Mouse (Mus musculus): Measurements from ENCODE around the gene Dync1i2. TPM values are rescaled to one million over a fixed set of nuclear protein-coding genes. Genes with fewer than 3 reads are reported as not detected.

Gene Dync1i2
- total RNA-seq, 2 experiments from 2014 or later = 115 to 142 TPM

DNA sequence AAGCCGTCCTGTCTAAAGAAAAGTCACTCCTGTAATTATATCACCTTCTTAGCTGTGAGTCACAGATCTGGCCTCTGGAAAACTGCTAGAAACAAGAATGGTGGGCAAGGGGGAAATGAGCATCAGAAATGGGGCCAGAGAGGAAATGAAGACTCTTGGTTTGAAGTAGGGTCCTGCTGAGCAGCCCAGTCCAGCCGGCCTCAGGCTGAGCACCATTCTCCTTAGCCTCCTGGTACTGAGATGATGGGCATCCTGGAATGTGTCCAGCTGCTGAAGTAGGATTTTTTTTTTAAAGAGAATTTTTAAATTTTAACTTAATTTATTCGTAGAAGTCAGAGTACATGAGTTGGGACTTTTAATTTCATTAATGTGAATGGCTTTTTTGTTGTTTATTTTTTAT, 93.3 kb downstream of the Dync1i2 start:
- intact Hi-C loops (cut with DNase I) = no loop called here
- DNase-seq (ENCODE audit: low spot score in 2 of 2) = no peak

DNA sequence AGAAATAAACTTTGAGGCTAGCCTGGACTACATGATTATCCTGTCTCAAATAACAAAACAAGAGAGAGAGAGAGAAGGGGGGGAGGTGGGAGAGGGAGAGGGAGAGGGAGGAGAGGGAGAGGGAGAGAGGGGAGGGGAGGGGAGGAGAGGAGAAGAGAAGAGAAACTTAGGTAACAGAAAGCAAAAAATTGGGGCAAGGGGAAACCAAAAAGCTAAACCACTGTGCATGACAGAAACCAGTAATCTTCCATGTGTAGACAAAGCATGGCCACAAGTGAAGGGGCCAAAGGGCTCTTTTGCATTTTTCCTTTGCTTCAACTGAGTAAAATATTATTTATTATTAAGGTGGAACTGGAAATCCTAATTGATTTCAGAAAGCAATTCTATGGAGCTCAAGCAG, 94.9 kb downstream of the Dync1i2 start:
- intact Hi-C loops (cut with DNase I) = no loop called here
- no peak for DNase-seq (ENCODE audit: low spot score in 2 of 2)

DNA sequence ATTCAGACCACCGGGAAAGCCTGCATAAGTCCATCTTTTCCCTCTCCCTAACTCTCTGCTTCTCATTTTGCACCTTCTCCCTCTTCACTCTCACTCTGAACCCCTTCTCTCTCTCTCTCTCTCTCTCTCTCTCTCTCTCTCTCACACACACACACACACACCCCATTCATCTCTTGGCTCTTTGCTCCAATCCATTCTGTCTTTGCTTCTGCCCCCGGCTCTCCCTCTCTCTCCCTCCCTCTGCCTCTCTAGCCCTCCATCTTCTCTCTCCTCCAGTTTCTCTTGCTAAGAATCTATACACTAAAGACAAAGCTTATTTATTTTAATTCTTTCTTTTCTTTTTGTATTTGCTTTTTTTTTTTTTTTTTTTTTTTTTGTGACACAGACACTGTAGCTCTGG, 98.2 kb downstream of the Dync1i2 start:
- no peak for DNase-seq (ENCODE audit: low spot score in 2 of 2)
- intact Hi-C loops (cut with DNase I) = no loop called here

DNA sequence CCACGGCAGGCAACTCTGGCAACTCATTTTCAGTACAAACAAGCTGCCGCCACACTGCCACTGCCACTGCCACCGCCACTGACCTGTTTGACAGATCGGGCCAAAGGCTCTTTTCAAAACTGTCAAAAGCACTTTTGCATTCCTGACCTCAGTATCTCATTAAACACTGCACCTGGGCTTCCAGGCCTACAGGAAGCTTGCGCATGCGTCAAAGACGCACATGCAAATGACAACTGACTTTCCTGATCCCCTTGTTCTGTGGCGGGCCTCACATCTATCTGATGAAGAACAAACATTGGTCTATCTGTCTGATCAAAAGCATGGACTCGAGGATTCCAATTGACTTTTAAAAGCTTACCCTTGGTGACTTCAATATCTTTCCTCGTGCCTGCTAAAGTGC, 100.6 kb downstream of the Dync1i2 start:
- intact Hi-C loops (cut with DNase I) = no loop called here
- no peak for DNase-seq (ENCODE audit: low spot score in 2 of 2)

Other genes starting within 250 kb of the Dync1i2 start
- 10 to 100 TPM; 12.8 TPM for gene Dcaf17, start 156.4 kb upstream of the Dync1i2 start, total RNA-seq (2021)
- 10 to 100 TPM; 14.0 to 16.4 TPM for gene Mettl8, start 156.1 kb upstream of the Dync1i2 start, total RNA-seq (2021)
- 1 to 10 TPM; 1.5 to 1.7 TPM for gene Cybrd1, start 93.8 kb upstream of the Dync1i2 start, total RNA-seq (2021)
- gene Slc25a12, start 156.0 kb downstream of the Dync1i2 start, total RNA-seq (2021) = 100 to 1,000 TPM; 159 to 163 TPM
- 10 to 100 TPM; 16.7 TPM for gene Hat1, start 177.3 kb downstream of the Dync1i2 start, total RNA-seq (2021)
- gene Metap1d, start 241.6 kb downstream of the Dync1i2 start, total RNA-seq (2021) = 10 to 100 TPM; 12.3 to 19.6 TPM